Mouse (Mus musculus) neural tube, embryonic 13.5 days (tissue): ENCODE results near the gene Ccdc62. TPM values are rescaled to one million over a fixed set of nuclear protein-coding genes. Genes with fewer than 3 reads are reported as not detected.

ENCODE experiments used
- ATAC-seq: fragments of 200-750 bp; cut with Nextera tagmentation; 2 replicates; pipeline ENCODE4 v1.8.0; 2017; ENCODE audit warnings: low read depth, mild to moderate bottlenecking, moderate TSS enrichment, moderate library complexity
- H3K27ac ChIP-seq: fragments of 300-500 bp; sonication (generic); replicated peaks from 2 replicates; pipeline ENCODE4 v1.5.1; 2015; ENCODE audit warnings: moderate library complexity, mild to moderate bottlenecking, inconsistent platforms
- H3K27me3 ChIP-seq: fragments of 300-500 bp; sonication (generic); 2 replicates; pipeline ENCODE4 v1.6.1; 2015; ENCODE audit warnings: mild to moderate bottlenecking, inconsistent platforms
- H3K36me3 ChIP-seq: fragments of 300-500 bp; sonication (generic); 2 replicates; pipeline ENCODE4 v1.6.1; 2015; ENCODE audit warnings: mild to moderate bottlenecking, inconsistent platforms
- H3K4me1 ChIP-seq: fragments of 300-500 bp; sonication (generic); replicated peaks from 2 replicates; pipeline ENCODE4 v1.6.1; 2015; ENCODE audit warnings: inconsistent platforms
- H3K4me2 ChIP-seq: fragments of 300-500 bp; sonication (generic); 2 replicates; pipeline ENCODE4 v1.6.1; 2015; ENCODE audit warnings: inconsistent platforms, mild to moderate bottlenecking, moderate library complexity
- H3K4me3 ChIP-seq: fragments of 300-500 bp; sonication (generic); 2 replicates; pipeline ENCODE4 v1.5.1; 2015; ENCODE audit warnings: mild to moderate bottlenecking, inconsistent platforms
- H3K9ac ChIP-seq: fragments of 300-500 bp; sonication (generic); 2 replicates; pipeline ENCODE4 v1.6.1; 2015; ENCODE audit warnings: moderate library complexity, mild to moderate bottlenecking, inconsistent platforms
- H3K9me3 ChIP-seq: fragments of 300-500 bp; sonication (generic); 2 replicates; pipeline ENCODE4 v1.6.1; 2016; ENCODE audit warnings: inconsistent platforms
- WGBS: fragments of 180-500 bp; shearing (Covaris S2); methylation state at CpG from one replicate; pipeline ENCODE4 v1.1.7; 2015; 5-methylcytosine and 5-hydroxymethylcytosine counted together
- polyA plus RNA-seq: library from polyadenylated mRNA; unstranded; fragments of >200 nt; fragmentation: Nextera tagmentation; extraction: Ambion mirVana; gene quantifications from 2 replicates; pipeline ENCODE4 v1.2.1, GENCODE M21; 2015

The Ccdc62 gene
- polyA plus RNA-seq: 6.9 and 7.0 TPM in 2 replicates

DNA sequence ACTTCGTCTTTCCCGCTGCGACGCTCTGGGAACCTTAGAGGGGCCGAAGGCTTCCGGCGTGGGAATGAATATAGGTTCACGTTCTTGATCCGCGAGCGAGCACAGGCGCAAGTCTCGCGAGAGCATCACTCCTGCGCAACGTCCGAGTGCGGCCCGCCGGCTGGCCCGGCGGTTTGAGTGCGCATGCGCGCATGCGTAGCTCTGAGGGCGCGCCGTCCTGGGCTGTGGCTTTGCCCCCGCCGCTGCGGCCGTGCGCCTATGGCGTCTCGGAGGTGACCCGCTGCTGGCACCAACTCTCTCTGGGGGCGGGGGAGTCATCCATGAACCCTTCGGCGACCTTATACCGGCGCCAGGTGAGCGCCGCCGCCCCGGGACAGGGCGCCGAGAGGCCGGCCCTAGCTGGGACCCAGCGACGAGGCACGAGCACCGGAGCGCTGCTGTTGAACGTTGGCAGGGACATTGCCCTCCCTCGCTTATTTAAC is at the start of gene Ccdc62:
TSS of gene Ccdc62 (plus strand) at position 172 of the 482 bp plus-strand sequence.
- Histone ChIP-seq H3K27me3 (no peaks in the 10 kb centered on the region), H3K9me3 (no peaks in the 10 kb centered on the region), H3K4me1 (peaks cover 12% of the 10 kb centered on the region), H3K27ac (peak within 1 kb of the TSS; percentile 92), H3K4me3 (peak within 1 kb of the TSS; percentile 75), H3K36me3 (peaks cover 34% of the 10 kb centered on the region), H3K4me2 (peak within 1 kb of the TSS; percentile 75), H3K9ac (peak within 1 kb of the TSS; percentile 94)
- ATAC-seq: peak; percentile 99
- WGBS: under 1% methylated on average over 56 of the region's 56 CpGs

DNA sequence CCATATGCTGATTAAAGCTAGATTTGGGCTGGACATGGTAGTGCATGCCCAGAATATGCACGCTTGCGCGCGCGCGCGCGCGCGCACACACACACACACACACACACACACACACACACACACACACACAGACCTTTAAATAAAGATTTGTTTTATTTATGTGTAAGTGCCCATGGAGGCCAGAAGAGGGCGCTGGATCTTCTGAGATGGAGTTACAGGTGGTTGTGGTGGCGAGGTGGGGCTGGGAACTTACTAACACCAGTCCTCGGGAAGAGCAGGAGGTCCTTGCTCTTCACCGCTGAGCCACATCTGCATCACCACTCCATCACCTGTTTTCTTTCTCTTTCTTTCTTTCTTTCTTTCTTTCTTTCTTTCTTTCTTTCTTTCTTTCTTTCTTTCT is 49.7 kb upstream of the Ccdc62 start:
- no peaks in the 10 kb centered on the region for H3K36me3 ChIP-seq
- H3K27ac ChIP-seq: no peak overlapping the region
- ATAC-seq: no peak
- H3K4me2 ChIP-seq: no peak overlapping the region
- no peak overlapping the region for H3K4me3 ChIP-seq
- WGBS: 82% methylated on average over 14 of the region's 14 CpGs
- H3K4me1 ChIP-seq: no peaks in the 10 kb centered on the region
- H3K9me3 ChIP-seq: no peaks in the 10 kb centered on the region
- no peak overlapping the region for H3K9ac ChIP-seq
- H3K27me3 ChIP-seq: no peaks in the 10 kb centered on the region

DNA sequence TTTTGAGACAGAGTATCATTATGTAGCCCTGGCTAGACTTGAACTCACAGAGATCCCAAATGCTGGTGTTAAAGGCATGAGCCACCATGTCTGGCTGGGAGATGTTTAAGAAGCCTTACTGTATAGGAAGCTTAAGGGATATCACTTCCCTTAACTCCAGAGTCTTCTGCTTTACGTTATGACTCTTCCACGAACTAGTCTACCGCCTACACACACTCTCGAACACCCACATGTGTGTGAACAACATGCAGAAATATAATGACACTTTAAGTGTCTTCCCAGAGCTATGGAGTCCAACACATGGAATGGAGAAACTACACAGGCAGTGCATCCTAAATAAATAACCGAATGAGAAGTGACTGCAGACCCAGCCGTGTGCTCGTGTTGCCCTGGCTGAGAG is 46.6 kb upstream of the Ccdc62 start:
- WGBS: 82% methylated on average over 7 of the region's 7 CpGs
- no peak for ATAC-seq
- H3K4me2 ChIP-seq: no peak overlapping the region

GRCm38 (mm10) chr5:123884332-123884731 is 46.1 kb upstream of the Ccdc62 start:
- Histone ChIP-seq H3K4me3 (no peak overlapping the region), H3K36me3 (no peaks in the 10 kb centered on the region), H3K4me1 (no peaks in the 10 kb centered on the region), H3K9ac (no peak overlapping the region), H3K27ac (no peak overlapping the region), H3K9me3 (no peaks in the 10 kb centered on the region), H3K27me3 (no peaks in the 10 kb centered on the region), H3K4me2 (no peak overlapping the region)
- no peak for ATAC-seq
- WGBS: 80% methylated on average over 10 of the region's 10 CpGs

More for the DNA sequence above, 46.6 kb upstream of the Ccdc62 start:
- Histone ChIP-seq H3K36me3 (no peaks in the 10 kb centered on the region), H3K9ac (no peak overlapping the region), H3K27ac (no peak overlapping the region), H3K9me3 (no peaks in the 10 kb centered on the region), H3K4me3 (no peak overlapping the region), H3K4me1 (no peaks in the 10 kb centered on the region), H3K27me3 (no peaks in the 10 kb centered on the region)

DNA sequence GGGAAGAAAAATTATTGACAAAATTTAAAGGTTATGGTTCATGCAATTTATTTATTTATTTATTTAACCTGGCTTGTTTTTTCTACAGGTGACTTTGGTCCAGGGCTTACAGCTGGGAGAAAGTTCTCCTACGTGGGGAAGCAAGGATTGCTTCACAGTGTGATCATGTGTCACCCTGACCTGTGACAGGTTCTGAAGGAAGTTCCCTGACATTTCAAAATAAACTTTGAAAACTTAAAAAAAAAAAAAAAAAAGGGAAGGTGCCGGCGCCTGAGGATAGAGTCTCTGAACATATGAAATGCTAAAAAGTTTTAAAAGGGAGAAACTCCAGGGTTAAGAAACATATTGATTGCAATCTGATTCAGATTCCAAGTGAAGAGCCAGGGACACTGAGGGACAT is 44.1 kb upstream of the Ccdc62 start:
- no peak for ATAC-seq
- Histone ChIP-seq H3K27me3 (no peaks in the 10 kb centered on the region), H3K4me1 (no peaks in the 10 kb centered on the region), H3K4me2 (no peak overlapping the region), H3K4me3 (no peak overlapping the region), H3K36me3 (no peaks in the 10 kb centered on the region), H3K9ac (no peak overlapping the region), H3K9me3 (no peaks in the 10 kb centered on the region), H3K27ac (no peak overlapping the region)
- 88% methylated on average over 3 of the region's 3 CpGs for WGBS

DNA sequence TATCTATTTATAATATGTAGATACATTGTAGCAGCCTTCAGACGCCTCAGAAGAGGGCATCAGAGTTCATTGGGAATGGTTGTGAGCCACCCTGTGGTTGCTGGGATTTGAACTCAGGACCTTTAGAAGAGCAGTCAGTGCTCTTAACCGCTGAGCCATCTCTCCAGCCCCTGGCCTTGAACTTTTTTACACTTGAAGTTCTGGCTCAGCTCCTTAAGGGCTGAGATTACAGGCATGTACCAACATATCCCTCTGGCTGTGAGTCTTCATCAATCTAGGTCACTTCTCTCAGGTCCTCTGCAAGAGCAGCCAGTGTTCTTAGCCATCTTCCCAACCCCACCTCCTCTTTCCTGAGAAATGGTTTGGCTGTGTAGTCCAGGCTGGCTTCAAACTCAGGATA is 40.2 kb upstream of the Ccdc62 start:
- Histone ChIP-seq H3K36me3 (no peaks in the 10 kb centered on the region), H3K27ac (no peak overlapping the region), H3K4me1 (no peaks in the 10 kb centered on the region), H3K4me3 (no peak overlapping the region), H3K9me3 (no peaks in the 10 kb centered on the region), H3K27me3 (no peaks in the 10 kb centered on the region), H3K4me2 (no peak overlapping the region), H3K9ac (no peak overlapping the region)
- no peak for ATAC-seq
- 74% methylated on average over 2 of the region's 2 CpGs for WGBS

- H3K4me1 ChIP-seq: no peaks in the 10 kb centered on the region
- H3K27me3 ChIP-seq: no peaks in the 10 kb centered on the region
- H3K36me3 ChIP-seq: no peaks in the 10 kb centered on the region
- H3K4me3 ChIP-seq: no peak overlapping the region
- 79% methylated on average over 5 of the region's 5 CpGs for WGBS
- no peak for ATAC-seq
- no peak overlapping the region for H3K4me2 ChIP-seq
- no peak overlapping the region for H3K9ac ChIP-seq
- no peak overlapping the region for H3K27ac ChIP-seq
- H3K9me3 ChIP-seq: no peaks in the 10 kb centered on the region
Observed at GRCm38 (mm10) chr5:123890987-123891386, 39.5 kb upstream of the Ccdc62 start.

- H3K4me2 ChIP-seq: no peak overlapping the region
- ATAC-seq: no peak
- H3K9ac ChIP-seq: no peak overlapping the region; the same call in 1 of the 2 replicates
- H3K36me3 ChIP-seq: no peaks in the 10 kb centered on the region
- H3K27ac ChIP-seq: no peak overlapping the region
- 52% methylated on average over 6 of the region's 6 CpGs for WGBS
- no peaks in the 10 kb centered on the region for H3K9me3 ChIP-seq
- no peaks in the 10 kb centered on the region for H3K4me1 ChIP-seq
- H3K4me3 ChIP-seq: no peak overlapping the region
- H3K27me3 ChIP-seq: no peaks in the 10 kb centered on the region
Observed at GRCm38 (mm10) chr5:123891669-123892068, 38.8 kb upstream of the Ccdc62 start.

GRCm38 (mm10) chr5:123893520-123893919 is 37.0 kb upstream of the Ccdc62 start:
- Histone ChIP-seq H3K4me2 (no peak overlapping the region), H3K9ac (no peak overlapping the region), H3K4me3 (no peak overlapping the region), H3K4me1 (no peaks in the 10 kb centered on the region), H3K9me3 (no peaks in the 10 kb centered on the region), H3K36me3 (no peaks in the 10 kb centered on the region), H3K27me3 (no peaks in the 10 kb centered on the region), H3K27ac (no peak overlapping the region)
- ATAC-seq: no peak
- 91% methylated on average over 5 of the region's 5 CpGs for WGBS

GRCm38 (mm10) chr5:123896395-123896794 is 34.1 kb upstream of the Ccdc62 start:
- Histone ChIP-seq H3K4me2 (no peak overlapping the region), H3K9me3 (no peaks in the 10 kb centered on the region)
- WGBS: 84% methylated on average over 11 of the region's 11 CpGs

GRCm38 (mm10) chr5:123897352-123897751 is 33.1 kb upstream of the Ccdc62 start:
- Histone ChIP-seq H3K9ac (no peak overlapping the region), H3K9me3 (no peaks in the 10 kb centered on the region), H3K4me3 (no peak overlapping the region), H3K4me1 (no peaks in the 10 kb centered on the region), H3K36me3 (no peaks in the 10 kb centered on the region), H3K4me2 (no peak overlapping the region), H3K27ac (no peak overlapping the region), H3K27me3 (no peaks in the 10 kb centered on the region)
- 87% methylated on average over 13 of the region's 13 CpGs for WGBS
- ATAC-seq: no peak

More at GRCm38 (mm10) chr5:123896395-123896794, 34.1 kb upstream of the Ccdc62 start:
- no peak overlapping the region for H3K27ac ChIP-seq
- no peaks in the 10 kb centered on the region for H3K4me1 ChIP-seq
- no peak for ATAC-seq
- H3K36me3 ChIP-seq: no peaks in the 10 kb centered on the region
- H3K9ac ChIP-seq: no peak overlapping the region
- H3K27me3 ChIP-seq: no peaks in the 10 kb centered on the region
- no peak overlapping the region for H3K4me3 ChIP-seq

DNA sequence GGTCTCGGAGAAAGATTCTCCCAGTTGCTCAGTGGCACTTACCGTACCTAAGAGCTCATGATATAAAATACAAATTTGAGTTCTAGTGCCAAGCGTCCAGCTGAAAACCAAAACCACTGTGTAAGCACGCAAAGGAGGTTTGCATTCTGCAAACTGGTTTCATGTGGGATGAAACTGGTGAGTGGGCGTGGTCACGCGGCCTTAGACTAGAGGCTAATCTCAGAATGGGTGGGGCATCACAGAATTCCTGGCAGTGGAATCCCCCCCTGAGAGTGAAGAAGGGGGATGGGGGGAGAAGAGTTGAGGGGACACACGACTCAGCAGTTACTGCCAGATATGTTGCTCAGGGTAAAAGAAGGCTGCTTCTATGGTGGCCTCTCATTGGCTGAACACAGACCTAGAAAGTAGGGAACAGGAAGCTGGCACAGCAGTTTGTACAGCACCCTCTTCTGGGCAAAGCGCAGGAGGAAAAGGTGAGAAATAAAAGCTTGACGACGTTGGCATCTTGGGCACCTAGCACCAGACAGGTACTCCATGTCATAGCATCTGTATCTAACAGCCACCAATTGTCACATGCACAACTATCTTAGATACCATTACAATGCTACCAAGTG is 26.3 kb upstream of the Ccdc62 start:
- Histone ChIP-seq H3K36me3 (peaks cover 9% of the 10 kb centered on the region), H3K4me2 (no peak overlapping the region), H3K4me3 (no peak overlapping the region), H3K9me3 (no peaks in the 10 kb centered on the region), H3K27ac (no peak overlapping the region), H3K27me3 (no peaks in the 10 kb centered on the region), H3K9ac (no peak overlapping the region), H3K4me1 (peaks cover 17% of the 10 kb centered on the region)
- ATAC-seq: no peak
- WGBS: 78% methylated on average over 11 of the region's 11 CpGs
